Mouse (Mus musculus) lung, embryonic 14.5 days (tissue): ENCODE measurements around the gene Arl5c. TPM values are rescaled to one million over a fixed set of nuclear protein-coding genes. Genes with fewer than 3 reads are reported as not detected.
"Not testable (repeated sequence)": the region's sequence is repeated elsewhere in the genome, so short reads cannot be mapped to it uniquely, and the experiment has no call there.

Experiments used
- ATAC-seq: fragments of 200-750 bp; cut with Nextera tagmentation; 2 replicates; pipeline ENCODE4 v1.8.0; 2017; ENCODE audit warnings: mild to moderate bottlenecking, moderate TSS enrichment, moderate library complexity; ENCODE audit not compliant: insufficient read depth
- DNase-seq: peaks from one replicate; pipeline ENCODE4 v3.0.0-alpha.2; 2015
- H3K27ac ChIP-seq: fragments of 300-500 bp; sonication (generic); 2 replicates; pipeline ENCODE4 v1.5.1; 2014; ENCODE audit warnings: low read depth, mild to moderate bottlenecking, moderate library complexity
- H3K27me3 ChIP-seq: fragments of 300-500 bp; sonication (generic); 2 replicates; pipeline ENCODE4 v1.6.1; 2014; ENCODE audit warnings: low read length, control low read depth; ENCODE audit not compliant: insufficient read depth
- H3K36me3 ChIP-seq: fragments of 300-500 bp; sonication (generic); 2 replicates; pipeline ENCODE4 v1.6.1; 2014; ENCODE audit warnings: control low read depth; ENCODE audit not compliant: insufficient read depth
- H3K4me1 ChIP-seq: fragments of 300-500 bp; sonication (generic); 2 replicates; pipeline ENCODE4 v1.6.1; 2014; ENCODE audit warnings: antibody characterized with exemption, control low read depth; ENCODE audit not compliant: insufficient read depth
- H3K4me2 ChIP-seq: fragments of 300-500 bp; sonication (generic); 2 replicates; pipeline ENCODE4 v1.6.1; 2014; ENCODE audit warnings: mild to moderate bottlenecking
- H3K4me3 ChIP-seq: fragments of 300-500 bp; sonication (generic); 2 replicates; pipeline ENCODE4 v1.5.1; 2014; ENCODE audit warnings: low read depth, low read length
- H3K9ac ChIP-seq: fragments of 300-500 bp; sonication (generic); 2 replicates; pipeline ENCODE4 v1.6.1; 2014
- H3K9me3 ChIP-seq: fragments of 300-500 bp; sonication (generic); 2 replicates; pipeline ENCODE4 v1.6.1; 2016; ENCODE audit warnings: low read depth, low read length, control low read depth
- CTCF ChIP-seq: IDR thresholded peaks from 2 replicates; pipeline ENCODE4 v1.5.1; 2016; ENCODE audit warnings: antibody characterized with exemption, low read depth
- WGBS: fragments of 180-500 bp; shearing (Covaris S2); extraction: QIAGEN DNeasy Blood & Tissue Kit; methylation state at CpG from one replicate; pipeline ENCODE4 v1.1.7; 2014; 5-methylcytosine and 5-hydroxymethylcytosine counted together
- polyA plus RNA-seq: library from polyadenylated mRNA; unstranded; fragments of >200 nt; fragmentation: Nextera tagmentation; extraction: Ambion mirVana; gene quantifications from 2 replicates; pipeline ENCODE4 v1.2.1, GENCODE M21; 2014

Arl5c gene
- polyA plus RNA-seq, 1 experiment from 2014 or later = 11.4 TPM

DNA sequence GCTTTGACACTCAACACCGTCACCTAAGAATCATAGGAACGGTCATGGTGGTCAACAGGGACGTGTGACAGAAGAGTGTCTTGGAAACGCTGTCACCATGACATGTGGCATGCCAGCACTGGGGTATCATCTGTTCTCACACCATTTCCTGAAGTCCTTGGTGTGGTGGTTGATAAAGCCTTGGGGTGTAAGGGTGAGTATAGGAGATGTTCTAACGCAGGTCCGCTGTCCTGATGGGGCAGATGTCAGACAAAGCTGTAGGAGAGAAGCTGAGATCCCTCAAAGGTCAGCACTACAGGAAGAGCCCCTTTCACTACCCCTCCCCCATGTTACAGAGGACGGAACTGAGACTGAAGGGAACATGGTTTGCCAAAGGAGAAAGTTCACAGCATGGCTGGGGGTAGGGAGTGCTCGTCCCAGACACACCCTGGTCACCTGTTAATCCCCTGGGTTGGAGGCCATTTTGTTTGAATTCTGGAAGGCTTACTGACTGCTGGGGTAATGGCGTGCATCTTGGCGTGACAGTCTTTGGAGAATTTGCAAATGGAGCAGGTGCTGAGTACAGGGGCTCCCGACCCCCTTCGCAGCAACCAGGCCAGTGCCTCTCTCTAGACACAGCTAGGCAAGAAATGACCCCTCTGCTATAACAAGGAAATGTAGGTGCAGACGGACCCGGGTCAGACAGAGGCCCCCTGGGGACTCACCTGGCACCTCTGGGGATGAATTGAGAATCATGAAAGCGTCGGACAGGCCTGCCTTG is 42.6 kb downstream of the Arl5c start:
- 72% methylated on average over 16 of the region's 16 CpGs for WGBS
- Histone ChIP-seq H3K9ac (no peak overlapping the region), H3K27ac (no peak overlapping the region), H3K9me3 (no peaks in the 10 kb centered on the region), H3K4me1 (0 out of 2 replicates have a peak, but pooled peaks cover 3% of the 10 kb centered on the region), H3K27me3 (no peaks in the 10 kb centered on the region), H3K4me2 (no peak overlapping the region), H3K4me3 (no peak overlapping the region), H3K36me3 (no peaks in the 10 kb centered on the region)
- DNase-seq (no peak), ATAC-seq (no peak)
- TF ChIP-seq CTCF = no peak

DNA sequence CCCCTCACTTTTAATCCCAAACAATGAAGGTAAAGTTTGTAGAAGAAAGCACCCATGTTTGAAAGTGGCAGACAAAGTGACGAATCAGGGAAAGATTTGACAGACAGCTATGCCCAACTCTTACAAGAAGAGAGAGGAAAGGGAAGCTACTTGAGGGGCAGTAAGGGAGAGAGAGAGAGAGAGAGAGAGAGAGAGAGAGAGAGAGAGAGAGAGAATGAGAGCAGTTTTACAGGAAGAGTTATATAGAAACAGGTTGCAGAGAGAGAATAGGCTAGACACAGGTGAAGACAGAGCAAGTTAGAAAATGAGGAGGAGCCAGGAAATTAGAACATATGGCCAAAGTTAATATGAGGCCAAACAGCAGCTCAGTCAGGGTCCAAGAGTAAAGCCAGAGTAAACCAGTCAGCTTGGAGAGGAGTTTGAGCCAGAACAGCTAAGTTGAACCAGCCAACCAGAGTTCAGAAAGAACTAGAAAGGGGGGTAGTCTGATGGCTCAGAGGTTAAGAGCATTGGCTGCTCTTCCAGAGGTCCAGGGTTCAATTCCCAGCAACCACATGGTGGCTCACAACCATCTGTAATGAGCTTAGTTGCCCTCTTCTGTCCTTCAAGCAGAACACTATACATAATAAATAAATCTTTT is 43.5 kb downstream of the Arl5c start:
- WGBS = 78% methylated on average over 1 of the region's 1 CpGs
- TF ChIP-seq CTCF = no peak
- H3K4me2 ChIP-seq = no peak overlapping the region

DNA sequence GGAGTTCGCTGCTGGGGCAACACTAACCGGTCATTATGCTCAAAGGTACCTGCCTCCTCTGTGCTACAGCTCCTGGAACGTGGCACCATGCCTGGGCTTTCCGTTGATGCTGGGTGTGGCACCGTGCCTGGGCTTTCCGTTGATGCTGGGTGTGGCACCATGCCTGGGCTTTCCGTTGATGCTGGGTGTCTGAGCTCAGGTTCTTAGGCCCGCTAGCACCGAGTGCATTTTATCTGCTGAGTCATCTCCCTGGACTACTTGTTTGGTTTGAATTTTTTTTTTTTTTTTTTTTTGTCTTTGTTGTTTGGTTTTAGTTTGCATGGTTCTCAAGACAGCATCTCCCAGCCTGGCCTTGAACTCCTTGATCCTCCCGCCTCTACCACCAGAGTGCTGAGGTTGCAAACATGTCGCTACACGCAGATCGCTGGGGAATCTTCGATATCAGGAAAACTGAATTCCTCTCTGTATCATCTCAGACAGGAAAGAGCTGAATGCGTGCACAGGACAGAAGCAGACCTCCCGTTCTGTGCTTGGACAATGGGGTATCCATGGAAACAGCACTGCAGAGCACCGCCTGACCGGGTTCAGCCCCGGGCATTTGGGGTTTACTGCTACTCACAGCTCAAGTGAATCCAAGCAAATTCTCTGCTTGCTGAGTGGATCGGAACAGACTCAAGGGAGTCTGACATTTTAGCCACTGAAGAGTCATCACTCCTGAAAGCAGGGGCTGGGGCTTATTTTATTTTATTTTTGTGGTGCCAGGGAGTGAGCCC is 46.1 kb downstream of the Arl5c start:
- ATAC-seq = no peak
- Histone ChIP-seq H3K4me3 (no peak overlapping the region), H3K4me1 (0 out of 2 replicates have a peak, but pooled peaks cover 3% of the 10 kb centered on the region), H3K9ac (no peak overlapping the region), H3K27ac (no peak overlapping the region), H3K36me3 (no peaks in the 10 kb centered on the region), H3K27me3 (no peaks in the 10 kb centered on the region), H3K9me3 (no peaks in the 10 kb centered on the region), H3K4me2 (no peak overlapping the region)
- peak; percentile 12 for DNase-seq
- 58% methylated on average over 20 of the region's 20 CpGs for WGBS
- no peak for TF ChIP-seq CTCF

More for the DNA sequence above, 43.5 kb downstream of the Arl5c start:
- 0 out of 2 replicates have a peak, but pooled peaks cover 3% of the 10 kb centered on the region for H3K4me1 ChIP-seq
- DNase-seq (no peak), ATAC-seq (no peak)
- no peaks in the 10 kb centered on the region for H3K36me3 ChIP-seq
- no peak overlapping the region for H3K9ac ChIP-seq
- H3K27me3 ChIP-seq = no peaks in the 10 kb centered on the region
- H3K27ac ChIP-seq = no peak overlapping the region
- H3K4me3 ChIP-seq = no peak overlapping the region
- H3K9me3 ChIP-seq = no peaks in the 10 kb centered on the region

DNA sequence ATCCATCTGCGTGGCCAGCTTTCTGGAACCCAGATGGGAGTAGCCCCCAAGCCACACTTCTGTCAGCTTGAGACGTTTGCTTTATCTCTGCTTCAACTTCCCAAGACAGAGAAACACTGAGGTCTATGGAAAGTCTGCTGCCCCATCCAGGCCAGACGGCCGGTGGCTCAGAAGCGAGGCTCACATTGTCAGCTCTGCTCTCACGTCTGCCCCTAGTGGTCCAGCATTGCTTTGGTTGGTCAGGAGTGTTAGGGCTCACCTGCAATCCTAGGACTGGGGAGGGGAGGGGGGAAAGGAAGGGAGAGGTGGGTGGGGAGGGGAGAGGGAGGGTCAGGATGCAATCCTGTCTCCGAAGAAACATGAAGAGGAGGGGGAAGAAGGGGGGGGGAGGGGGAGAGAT is 48.6 kb downstream of the Arl5c start:
- H3K27me3 ChIP-seq = no peaks in the 10 kb centered on the region
- no peaks in the 10 kb centered on the region for H3K36me3 ChIP-seq
- TF ChIP-seq CTCF = peak; percentile 71
- no peak overlapping the region for H3K4me3 ChIP-seq
- peak; percentile 67 for DNase-seq
- H3K4me2 ChIP-seq = no peak overlapping the region
- no peak overlapping the region for H3K9ac ChIP-seq
- no peaks in the 10 kb centered on the region for H3K4me1 ChIP-seq
- no peak overlapping the region for H3K27ac ChIP-seq
- H3K9me3 ChIP-seq = no peaks in the 10 kb centered on the region
- no peak for ATAC-seq
- 13% methylated on average over 7 of the region's 7 CpGs for WGBS

DNA sequence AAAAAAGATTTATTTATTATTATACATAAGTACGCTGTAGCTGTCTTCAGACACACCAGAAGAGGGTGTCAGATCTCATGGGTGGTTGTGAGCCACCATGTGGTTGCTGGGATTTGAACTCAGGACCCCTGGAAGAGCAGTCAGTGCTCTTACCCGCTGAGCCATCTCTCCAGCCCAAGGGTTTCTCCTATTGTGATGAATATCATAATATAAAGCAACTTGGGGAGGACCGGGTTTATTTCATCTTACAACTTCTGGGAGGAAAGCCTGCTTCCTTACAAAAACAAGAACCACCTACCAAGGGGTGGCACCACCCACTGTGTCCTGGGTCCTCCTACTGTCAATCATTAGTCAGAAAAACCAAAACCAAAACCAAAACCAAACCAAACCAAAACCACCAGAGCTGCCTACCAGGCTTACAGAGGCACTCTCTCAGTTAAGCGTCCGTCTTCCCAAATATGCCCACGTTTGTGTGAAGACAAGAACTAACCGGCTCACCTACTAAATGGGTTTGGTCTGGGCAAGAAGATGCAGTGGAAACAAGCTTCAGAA is 50.2 kb downstream of the Arl5c start:
- not testable (repeated sequence) for DNase-seq, H3K4me3 ChIP-seq, H3K36me3 ChIP-seq, H3K27ac ChIP-seq, H3K9ac ChIP-seq, H3K27me3 ChIP-seq, H3K9me3 ChIP-seq, H3K4me1 ChIP-seq, ATAC-seq, H3K4me2 ChIP-seq
- WGBS = 87% methylated on average over 7 of the region's 7 CpGs

DNA sequence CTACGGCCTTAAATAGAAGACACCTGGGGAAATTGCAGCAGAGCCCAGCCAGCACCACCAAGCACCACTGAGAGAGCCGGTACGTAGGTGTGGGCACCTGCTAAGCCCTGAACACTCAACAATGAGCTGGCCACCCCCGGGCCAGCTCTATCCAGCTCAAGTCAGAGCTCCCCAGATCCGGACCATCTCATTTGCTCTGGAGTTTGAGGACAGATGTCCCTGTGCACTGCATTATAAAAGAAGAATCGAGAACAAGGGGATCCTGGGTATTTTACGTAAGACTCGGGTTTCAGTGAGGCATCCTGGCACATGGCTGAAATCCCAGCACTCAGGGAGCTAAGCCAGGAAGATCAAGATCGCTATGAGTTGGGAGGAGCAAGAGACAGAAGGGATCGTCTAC is 51.0 kb downstream of the Arl5c start:
- WGBS = 77% methylated on average over 10 of the region's 10 CpGs
- ATAC-seq = no peak
- TF ChIP-seq CTCF = no peak
- Histone ChIP-seq H3K27me3 (no peaks in the 10 kb centered on the region), H3K9me3 (no peaks in the 10 kb centered on the region), H3K4me2 (no peak overlapping the region), H3K4me1 (no peaks in the 10 kb centered on the region), H3K4me3 (no peak overlapping the region), H3K27ac (no peak overlapping the region), H3K36me3 (no peaks in the 10 kb centered on the region), H3K9ac (no peak overlapping the region)
- DNase-seq = no peak

DNA sequence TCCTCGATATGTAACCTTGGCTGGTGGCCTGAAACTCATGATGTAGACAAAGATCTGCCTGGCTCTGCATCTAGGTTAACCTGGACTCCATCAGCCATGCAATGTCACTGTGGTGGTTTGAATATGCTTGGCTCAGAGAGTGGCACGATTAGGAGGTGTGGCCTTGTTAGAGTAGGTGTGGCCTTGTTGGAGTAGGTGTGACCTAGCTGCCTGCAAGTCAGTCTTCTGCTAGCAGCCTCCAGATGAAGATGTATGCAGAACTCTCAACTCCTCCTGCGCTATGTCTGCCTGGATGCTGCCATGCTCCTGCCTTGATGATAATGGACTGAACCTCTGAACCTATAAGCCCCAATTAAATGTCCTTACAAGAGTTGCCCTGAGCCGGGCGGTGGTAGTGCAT is 52.7 kb downstream of the Arl5c start:
- H3K9ac ChIP-seq = no peak overlapping the region
- DNase-seq = no peak
- no peak overlapping the region for H3K4me2 ChIP-seq
- no peaks in the 10 kb centered on the region for H3K36me3 ChIP-seq
- WGBS = 77% methylated on average over 5 of the region's 5 CpGs
- H3K27ac ChIP-seq = no peak overlapping the region
- no peak for ATAC-seq
- TF ChIP-seq CTCF = no peak
- no peaks in the 10 kb centered on the region for H3K9me3 ChIP-seq
- no peaks in the 10 kb centered on the region for H3K4me1 ChIP-seq
- H3K27me3 ChIP-seq = no peaks in the 10 kb centered on the region
- H3K4me3 ChIP-seq = no peak overlapping the region
